Comparison of ENCODE assay signal across 8 mouse cellular contexts in the genomic region with DNA sequence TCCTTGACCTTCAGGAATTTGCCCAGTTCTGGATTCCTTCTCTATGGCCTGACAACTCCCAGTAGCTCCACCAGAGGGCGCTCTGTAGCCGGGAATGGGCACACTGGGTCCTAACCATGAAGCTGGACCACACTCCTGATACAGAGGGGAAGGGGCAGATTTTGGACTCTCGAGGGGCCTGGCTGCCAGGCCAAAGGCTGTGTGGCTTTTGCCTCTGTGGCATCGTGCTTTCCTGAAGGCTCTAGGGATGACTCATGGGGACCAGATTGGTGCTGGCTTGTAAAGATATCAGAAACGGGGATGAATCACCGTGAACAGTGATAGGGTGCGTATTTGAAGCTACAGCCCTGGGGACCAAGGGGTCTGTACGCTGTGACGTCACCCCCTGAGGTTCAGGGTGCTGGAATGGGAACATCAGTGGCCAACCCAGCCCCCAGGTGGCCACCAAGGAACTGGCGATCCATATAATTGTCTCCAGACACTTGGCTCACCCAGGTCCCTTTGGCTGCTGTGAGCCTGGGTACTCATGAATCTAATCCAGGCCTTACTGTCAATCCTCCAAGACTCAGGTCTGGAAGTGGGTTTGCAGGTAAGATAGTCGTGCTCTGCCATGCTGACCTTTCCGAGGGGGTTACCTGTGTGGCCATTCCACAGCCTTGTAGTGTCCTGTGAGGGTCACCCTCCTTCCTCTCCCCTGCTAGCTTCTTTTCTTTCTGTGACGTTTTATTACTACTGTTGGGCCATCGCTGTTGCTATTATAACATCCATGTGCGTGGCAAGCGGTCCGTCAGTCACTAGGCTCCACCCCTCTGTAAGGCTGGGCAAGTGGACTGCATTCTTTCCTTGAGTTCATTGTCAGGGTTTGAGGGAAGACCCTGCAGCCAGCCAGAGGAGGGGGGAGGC. TPM values are rescaled to one million over a fixed set of nuclear protein-coding genes. Genes with fewer than 3 reads are reported as not detected.
DNase-seq lines count a peak whose midpoint lies in the region; ATAC-seq and TF ChIP-seq lines count a peak whose summit lies in the region.

No protein-coding gene starts in this region.

- TF ChIP-seq CTCF in kidney, adult 2 months (conservative IDR thresholded peaks at IDR 0.05; ENCODE audit: insufficient read depth, insufficient read length, low read depth, low read length) = peak; percentile 93
- peak; percentile 98 for TF ChIP-seq CTCF in lung, postnatal 0 days (IDR thresholded peaks at IDR 0.05)

- TF ChIP-seq EP300 in lung, postnatal 0 days (IDR thresholded peaks at IDR 0.05) = no peak

- H3K36me3 ChIP-seq in kidney, adult 2 months (ENCODE audit: control insufficient read depth, insufficient read depth, low read length) = no peaks in the 10 kb centered on the region
- no peaks in the 10 kb centered on the region for H3K36me3 ChIP-seq in lung, postnatal 0 days (ENCODE audit: insufficient read depth, low read length)

- no peak overlapping the region for H3K4me3 ChIP-seq in kidney, adult 2 months (ENCODE audit: insufficient read depth, low read depth, low read length)
- no peak overlapping the region for H3K4me3 ChIP-seq in lung, postnatal 0 days (ENCODE audit: low read depth, low read length)

- H3K4me1 ChIP-seq in kidney, adult 2 months (ENCODE audit: control insufficient read depth, insufficient read depth, low read length) = 0 out of 2 replicates have a peak, but pooled peaks cover 6% of the 10 kb centered on the region
- peaks cover 8% of the 10 kb centered on the region; the same call in 1 of the 2 replicates for H3K4me1 ChIP-seq in lung, postnatal 0 days (ENCODE audit: insufficient read depth, low read depth, low read length)

- H3K27me3 ChIP-seq in kidney, adult 2 months (replicated peaks; ENCODE audit: control insufficient read depth, insufficient read depth, low read length) = no peaks in the 10 kb centered on the region
- H3K27me3 ChIP-seq in lung, postnatal 0 days (replicated peaks; ENCODE audit: insufficient read depth, low read length) = no peaks in the 10 kb centered on the region

- H3K4me2 ChIP-seq in lung, postnatal 0 days (replicated peaks; ENCODE audit: low read depth, low read length) = no peak overlapping the region

- no peak for TF ChIP-seq POLR2A in kidney, adult 2 months (IDR thresholded peaks at IDR 0.05; ENCODE audit: low read depth, low read length)

- DNase-seq in CD4-positive helper T cell, adult 2 months (ENCODE audit: low read depth, low spot score) = peak; percentile 34
- peak; percentile 86 for DNase-seq in adrenal gland, adult 2 months
- DNase-seq in embryo, embryonic 10.5 days (ENCODE audit: low spot score) = peak; percentile 85
- DNase-seq in heart, adult 18-20 months = peak; percentile 78 to 91
- peak; percentile 82 for DNase-seq in kidney, adult 2 months
- peak; percentile 68 for DNase-seq in lung, postnatal 0 days (ENCODE audit: low spot score)
- peak; percentile 80 for DNase-seq in ovary, postnatal 14 days (ENCODE audit: low spot score)
- DNase-seq in urinary bladder, adult 18-20 months (ENCODE audit: low spot score in 2 of 2) = peak; percentile 54 to 58

- peak; percentile 29 for ATAC-seq in lung, postnatal 0 days

- 39% methylated on average over 17 of the region's 17 CpGs for WGBS in kidney, adult 2 months
- WGBS in lung, postnatal 0 days = 44% methylated on average over 17 of the region's 17 CpGs

- peak overlapping the region; percentile 95 for H3K27ac ChIP-seq in kidney, adult 2 months (ENCODE audit: insufficient read depth, low read depth, low read length)
- peak overlapping the region; percentile 43 for H3K27ac ChIP-seq in lung, postnatal 0 days (ENCODE audit: low read length)

- no peaks in the 10 kb centered on the region for H3K9me3 ChIP-seq in lung, postnatal 0 days (ENCODE audit: low read length)

- no peak overlapping the region for H3K9ac ChIP-seq in lung, postnatal 0 days (replicated peaks; ENCODE audit: low read depth)

RNA-seq across cellular contexts. Expression of a gene that starts 17.0 kb away (rescaled TPM):
- 1 to 10 TPM in 1 of 2 experiments, under 1 TPM in 1; 0.86 to 1.2 TPM for total RNA-seq in adrenal gland, adult 2 months (2021)
- 1.0 and 1.1 TPM in 2 replicates for polyA plus RNA-seq in adrenal gland, adult 2 months (2012; rRNA removed)
- total RNA-seq in heart, adult 18-20 months (2021) = under 1 TPM; 0.10 to 0.28 TPM
- 12.8 and 14.2 TPM in 2 replicates for polyA plus RNA-seq in kidney, adult 2 months (2012; rRNA removed)
- 11.3 and 14.9 TPM in 2 replicates for polyA plus RNA-seq in lung, postnatal 0 days (2015; fragmentation: Nextera tagmentation; extraction: Ambion mirVana)

Comparison
In these comparisons a context has a peak if more than half of its experiments do, and no peak if none do; other contexts are left out.
1. DNase-seq: peak in every context shown above with its lines; median percentile 86 in adrenal gland, adult 2 months; 85 in embryo, embryonic 10.5 days; 84 in heart, adult 18-20 months; 82 in kidney, adult 2 months; 80 in ovary, postnatal 14 days; 68 in lung, postnatal 0 days; 56 in urinary bladder, adult 18-20 months; 34 in CD4-positive helper T cell, adult 2 months.